Mouse (Mus musculus) forebrain, embryonic 10.5 days (tissue): ENCODE results near the gene Hoxc5. TPM values are rescaled to one million over a fixed set of nuclear protein-coding genes. Genes with fewer than 3 reads are reported as not detected.

Experiments used
- DNase-seq: peaks from one replicate; pipeline ENCODE4 v3.0.0-alpha.2; 2017; ENCODE audit warnings: low spot score; ENCODE audit errors: extremely low spot score
- H3K27ac ChIP-seq: fragments of 300-500 bp; sonication (generic); 2 replicates; pipeline ENCODE4 v1.5.1; 2016; ENCODE audit warnings: mild to moderate bottlenecking
- H3K27me3 ChIP-seq: fragments of 300-500 bp; sonication (generic); 2 replicates; pipeline ENCODE4 v1.6.1; 2016; ENCODE audit warnings: mild to moderate bottlenecking; ENCODE audit not compliant: poor library complexity, severe bottlenecking
- H3K36me3 ChIP-seq: fragments of 300-500 bp; sonication (generic); replicated peaks from 2 replicates; pipeline ENCODE4 v1.6.1; 2016; ENCODE audit warnings: mild to moderate bottlenecking, moderate library complexity
- H3K4me1 ChIP-seq: fragments of 300-500 bp; sonication (generic); 2 replicates; pipeline ENCODE4 v1.6.1; 2016
- H3K4me3 ChIP-seq: fragments of 300-500 bp; sonication (generic); 2 replicates; pipeline ENCODE4 v1.5.1; 2016; ENCODE audit warnings: mild to moderate bottlenecking, moderate library complexity
- H3K9me3 ChIP-seq: fragments of 300-500 bp; sonication (generic); 2 replicates; pipeline ENCODE4 v1.6.1; 2016; ENCODE audit warnings: mild to moderate bottlenecking, moderate library complexity
- WGBS: fragments of 180-500 bp; shearing (Covaris S2); methylation state at CpG from one replicate; pipeline ENCODE4 v1.1.7; 2016; 5-methylcytosine and 5-hydroxymethylcytosine counted together
- polyA plus RNA-seq: library from polyadenylated mRNA; unstranded; fragments of >200 nt; fragmentation: Nextera tagmentation; extraction: Ambion mirVana; gene quantifications from 2 replicates; pipeline ENCODE4 v1.2.1, GENCODE M21; 2016

Gene Hoxc5
- polyA plus RNA-seq, 1 experiment from 2014 or later = not detected

- Histone ChIP-seq H3K36me3 (no peaks in the 10 kb centered on the region), H3K27me3 (peaks cover 100% of the 10 kb centered on the region), H3K4me1 (peaks cover 9% of the 10 kb centered on the region), H3K4me3 (no peak overlapping the region), H3K9me3 (no peaks in the 10 kb centered on the region), H3K27ac (no peak overlapping the region)
- DNase-seq = no peak
- under 1% methylated on average over 19 of the region's 19 CpGs for WGBS
Observed at GRCm38 (mm10) chr15:103015406-103016166, 48.3 kb downstream of the Hoxc5 start.

GRCm38 (mm10) chr15:103018636-103019035 lies 51.4 kb downstream of the Hoxc5 start, which contains the start of gene Hoxc4:
Gene Hoxc4, plus strand, starts transcription at chr15:103018934.
- H3K9me3 ChIP-seq = no peaks in the 10 kb centered on the region
- WGBS = 2% methylated on average over 9 of the region's 9 CpGs
- H3K27me3 ChIP-seq = peaks cover 100% of the 10 kb centered on the region
- no peak for DNase-seq
- no peak within 1 kb of the TSS for H3K4me3 ChIP-seq
- peaks cover 9% of the 10 kb centered on the region for H3K4me1 ChIP-seq
- no peaks in the 10 kb centered on the region for H3K36me3 ChIP-seq
- no peak within 1 kb of the TSS for H3K27ac ChIP-seq

- Histone ChIP-seq H3K27ac (no peak overlapping the region), H3K4me3 (no peak overlapping the region), H3K4me1 (no peaks in the 10 kb centered on the region), H3K27me3 (peaks cover 100% of the 10 kb centered on the region), H3K36me3 (no peaks in the 10 kb centered on the region), H3K9me3 (no peaks in the 10 kb centered on the region)
- under 1% methylated on average over 8 of the region's 8 CpGs for WGBS
- no peak for DNase-seq
Observed at GRCm38 (mm10) chr15:103020899-103021418, 53.7 kb downstream of the Hoxc5 start.

- Histone ChIP-seq H3K9me3 (no peaks in the 10 kb centered on the region), H3K36me3 (no peaks in the 10 kb centered on the region), H3K27me3 (peaks cover 100% of the 10 kb centered on the region), H3K27ac (no peak overlapping the region), H3K4me3 (no peak overlapping the region), H3K4me1 (no peaks in the 10 kb centered on the region)
- no peak for DNase-seq
- WGBS = 7% methylated on average over 8 of the region's 8 CpGs
Observed at GRCm38 (mm10) chr15:103021544-103021943, 54.3 kb downstream of the Hoxc5 start.

- Histone ChIP-seq H3K9me3 (no peaks in the 10 kb centered on the region), H3K4me3 (no peak overlapping the region), H3K36me3 (no peaks in the 10 kb centered on the region), H3K27me3 (peaks cover 100% of the 10 kb centered on the region), H3K4me1 (no peaks in the 10 kb centered on the region), H3K27ac (no peak overlapping the region)
- DNase-seq = no peak
- WGBS = 2% methylated on average over 2 of the region's 2 CpGs
Observed at GRCm38 (mm10) chr15:103024131-103024530, 56.9 kb downstream of the Hoxc5 start.

- WGBS = under 1% methylated on average over 43 of the region's 43 CpGs
- no peaks in the 10 kb centered on the region for H3K4me1 ChIP-seq
- H3K4me3 ChIP-seq = no peak overlapping the region
- peaks cover 100% of the 10 kb centered on the region for H3K27me3 ChIP-seq
- DNase-seq = peak; percentile 50
- no peaks in the 10 kb centered on the region for H3K9me3 ChIP-seq
- H3K27ac ChIP-seq = no peak overlapping the region
- H3K36me3 ChIP-seq = no peaks in the 10 kb centered on the region
Observed at GRCm38 (mm10) chr15:103027266-103028235, 60.3 kb downstream of the Hoxc5 start.

- Histone ChIP-seq H3K27ac (no peak overlapping the region), H3K4me1 (peaks cover under 1% of the 10 kb centered on the region), H3K9me3 (no peaks in the 10 kb centered on the region), H3K4me3 (no peak overlapping the region), H3K36me3 (no peaks in the 10 kb centered on the region), H3K27me3 (peaks cover 100% of the 10 kb centered on the region)
- peak; percentile 17 for DNase-seq
- WGBS = 8% methylated on average over 9 of the region's 9 CpGs
Observed at GRCm38 (mm10) chr15:103028916-103029512, 61.8 kb downstream of the Hoxc5 start.

GRCm38 (mm10) chr15:103030142-103030541 lies 62.9 kb downstream of the Hoxc5 start:
- H3K27ac ChIP-seq = no peak overlapping the region
- H3K36me3 ChIP-seq = no peaks in the 10 kb centered on the region
- H3K4me1 ChIP-seq = peaks cover 11% of the 10 kb centered on the region
- no peak overlapping the region for H3K4me3 ChIP-seq
- DNase-seq = peak; percentile 24
- no peaks in the 10 kb centered on the region for H3K9me3 ChIP-seq
- H3K27me3 ChIP-seq = peaks cover 100% of the 10 kb centered on the region
- 3% methylated on average over 8 of the region's 8 CpGs for WGBS

GRCm38 (mm10) chr15:103032167-103032566 lies 64.9 kb downstream of the Hoxc5 start:
- DNase-seq = peak; percentile 16
- Histone ChIP-seq H3K4me1 (peaks cover 11% of the 10 kb centered on the region), H3K36me3 (no peaks in the 10 kb centered on the region), H3K4me3 (no peak overlapping the region), H3K27me3 (peaks cover 100% of the 10 kb centered on the region), H3K27ac (no peak overlapping the region), H3K9me3 (no peaks in the 10 kb centered on the region)
- WGBS = 3% methylated on average over 3 of the region's 3 CpGs

- Histone ChIP-seq H3K4me3 (no peak overlapping the region), H3K9me3 (no peaks in the 10 kb centered on the region), H3K36me3 (no peaks in the 10 kb centered on the region), H3K4me1 (peaks cover 11% of the 10 kb centered on the region), H3K27me3 (peaks cover 100% of the 10 kb centered on the region), H3K27ac (no peak overlapping the region)
- 1% methylated on average over 26 of the region's 26 CpGs for WGBS
- DNase-seq = peak; percentile 27
Observed at GRCm38 (mm10) chr15:103032646-103033575, 65.7 kb downstream of the Hoxc5 start.

GRCm38 (mm10) chr15:103034043-103034806 lies 67.0 kb downstream of the Hoxc5 start:
- no peak overlapping the region for H3K27ac ChIP-seq
- H3K4me1 ChIP-seq = peaks cover 11% of the 10 kb centered on the region
- H3K27me3 ChIP-seq = peaks cover 100% of the 10 kb centered on the region
- 1% methylated on average over 24 of the region's 24 CpGs for WGBS
- peak; percentile 22 for DNase-seq
- no peaks in the 10 kb centered on the region for H3K36me3 ChIP-seq
- peak overlapping the region; percentile 28 for H3K4me3 ChIP-seq
- H3K9me3 ChIP-seq = no peaks in the 10 kb centered on the region
